Mouse (Mus musculus): ENCODE results near the gene Vangl2. TPM values are rescaled to one million over a fixed set of nuclear protein-coding genes. Genes with fewer than 3 reads are reported as not detected.
A peak's percentile ranks its signal among the peaks of the same experiment; 100 is the strongest.

Vangl2 gene
- polyA plus RNA-seq, 1 experiment from 2014 or later: 25.2 TPM

GRCm38 (mm10) chr1:172016660-172017516 lies 11.4 kb downstream of the Vangl2 start:
- Histone ChIP-seq H3K4me2 (peak overlapping the region; percentile 22), H3K4me1 (peaks cover 67% of the 10 kb centered on the region)

GRCm38 (mm10) chr1:172016031-172016430 lies 12.2 kb downstream of the Vangl2 start:
- no peak for ATAC-seq (ENCODE audit: insufficient number of reproducible peaks, insufficient read depth, low FRiP score, low TSS enrichment, low read depth)
- Histone ChIP-seq H3K4me3 (no peak overlapping the region), H3K9ac (0 out of 2 replicates have a peak overlapping the region, but pooled peaks have one; percentile 17), H3K4me2 (peak overlapping the region; percentile 22; the same call in 1 of the 2 replicates), H3K27me3 (no peaks in the 10 kb centered on the region), H3K36me3 (peaks cover 21% of the 10 kb centered on the region), H3K27ac (peak overlapping the region; percentile 83; the same call in 1 of the 2 replicates), H3K4me1 (peaks cover 62% of the 10 kb centered on the region), H3K9me3 (no peaks in the 10 kb centered on the region)
- WGBS: 82% methylated on average over 8 of the region's 8 CpGs

More at GRCm38 (mm10) chr1:172016660-172017516, 11.4 kb downstream of the Vangl2 start:
- no peaks in the 10 kb centered on the region for H3K9me3 ChIP-seq
- no peaks in the 10 kb centered on the region for H3K27me3 ChIP-seq
- H3K36me3 ChIP-seq: peaks cover 15% of the 10 kb centered on the region
- WGBS: 25% methylated on average over 6 of the region's 6 CpGs
- no peak overlapping the region for H3K4me3 ChIP-seq
- 0 out of 2 replicates have a peak, but pooled peaks have one; percentile 28 for ATAC-seq (ENCODE audit: insufficient number of reproducible peaks, insufficient read depth, low FRiP score, low TSS enrichment, low read depth)
- H3K9ac ChIP-seq: peak overlapping the region; percentile 17; the same call in 1 of the 2 replicates
- H3K27ac ChIP-seq: peak overlapping the region; percentile 83

GRCm38 (mm10) chr1:172015312-172015939 lies 12.8 kb downstream of the Vangl2 start:
- Histone ChIP-seq H3K4me1 (peaks cover 56% of the 10 kb centered on the region), H3K4me2 (no peak overlapping the region), H3K36me3 (peaks cover 27% of the 10 kb centered on the region), H3K4me3 (no peak overlapping the region), H3K27me3 (no peaks in the 10 kb centered on the region), H3K9me3 (no peaks in the 10 kb centered on the region), H3K9ac (no peak overlapping the region), H3K27ac (peak overlapping the region; percentile 83; the same call in 1 of the 2 replicates)
- 48% methylated on average over 9 of the region's 9 CpGs for WGBS
- ATAC-seq (ENCODE audit: insufficient number of reproducible peaks, insufficient read depth, low FRiP score, low TSS enrichment, low read depth): no peak

- H3K9ac ChIP-seq: no peak overlapping the region
- peaks cover 33% of the 10 kb centered on the region for H3K36me3 ChIP-seq
- 0 out of 2 replicates have a peak overlapping the region, but pooled peaks have one; percentile 83 for H3K27ac ChIP-seq
- H3K4me1 ChIP-seq: peaks cover 50% of the 10 kb centered on the region
- H3K9me3 ChIP-seq: no peaks in the 10 kb centered on the region
- WGBS: 77% methylated on average over 9 of the region's 9 CpGs
- no peak overlapping the region for H3K4me2 ChIP-seq
- H3K27me3 ChIP-seq: no peaks in the 10 kb centered on the region
- ATAC-seq (ENCODE audit: insufficient number of reproducible peaks, insufficient read depth, low FRiP score, low TSS enrichment, low read depth): no peak
- no peak overlapping the region for H3K4me3 ChIP-seq
Measured at GRCm38 (mm10) chr1:172014771-172015170, 13.5 kb downstream of the Vangl2 start.

GRCm38 (mm10) chr1:172012030-172012429 lies 16.2 kb downstream of the Vangl2 start:
- H3K4me2 ChIP-seq: no peak overlapping the region
- no peak overlapping the region for H3K4me3 ChIP-seq
- no peaks in the 10 kb centered on the region for H3K9me3 ChIP-seq
- H3K9ac ChIP-seq: no peak overlapping the region
- H3K4me1 ChIP-seq: peaks cover 24% of the 10 kb centered on the region
- peak overlapping the region; percentile 17; the same call in 1 of the 2 replicates for H3K27ac ChIP-seq
- H3K36me3 ChIP-seq: peaks cover 61% of the 10 kb centered on the region
- WGBS: 17% methylated on average over 5 of the region's 5 CpGs
- H3K27me3 ChIP-seq: no peaks in the 10 kb centered on the region
- ATAC-seq (ENCODE audit: insufficient number of reproducible peaks, insufficient read depth, low FRiP score, low TSS enrichment, low read depth): no peak

GRCm38 (mm10) chr1:172010042-172010824 lies 18.0 kb downstream of the Vangl2 start:
- WGBS: 89% methylated on average over 20 of the region's 20 CpGs

GRCm38 (mm10) chr1:172009406-172009805 lies 18.8 kb downstream of the Vangl2 start:
- WGBS: 93% methylated on average over 21 of the region's 21 CpGs
- Histone ChIP-seq H3K4me2 (no peak overlapping the region), H3K9ac (no peak overlapping the region), H3K27me3 (no peaks in the 10 kb centered on the region), H3K36me3 (peaks cover 87% of the 10 kb centered on the region), H3K27ac (no peak overlapping the region), H3K4me3 (no peak overlapping the region), H3K4me1 (no peaks in the 10 kb centered on the region), H3K9me3 (no peaks in the 10 kb centered on the region)
- ATAC-seq (ENCODE audit: insufficient number of reproducible peaks, insufficient read depth, low FRiP score, low TSS enrichment, low read depth): no peak

More at GRCm38 (mm10) chr1:172010042-172010824, 18.0 kb downstream of the Vangl2 start:
- Histone ChIP-seq H3K27me3 (no peaks in the 10 kb centered on the region), H3K36me3 (peaks cover 79% of the 10 kb centered on the region), H3K9ac (0 out of 2 replicates have a peak overlapping the region, but pooled peaks have one; percentile 3), H3K4me1 (peaks cover 6% of the 10 kb centered on the region), H3K27ac (no peak overlapping the region), H3K4me2 (no peak overlapping the region), H3K9me3 (no peaks in the 10 kb centered on the region), H3K4me3 (no peak overlapping the region)
- ATAC-seq (ENCODE audit: insufficient number of reproducible peaks, insufficient read depth, low FRiP score, low TSS enrichment, low read depth): no peak

- no peaks in the 10 kb centered on the region for H3K9me3 ChIP-seq
- peaks cover 95% of the 10 kb centered on the region for H3K36me3 ChIP-seq
- no peak overlapping the region for H3K4me2 ChIP-seq
- no peak overlapping the region for H3K27ac ChIP-seq
- H3K9ac ChIP-seq: no peak overlapping the region
- 86% methylated on average over 9 of the region's 9 CpGs for WGBS
- H3K27me3 ChIP-seq: no peaks in the 10 kb centered on the region
- H3K4me3 ChIP-seq: no peak overlapping the region
- H3K4me1 ChIP-seq: no peaks in the 10 kb centered on the region
- ATAC-seq (ENCODE audit: insufficient number of reproducible peaks, insufficient read depth, low FRiP score, low TSS enrichment, low read depth): no peak
Measured at GRCm38 (mm10) chr1:172008351-172008750, 19.9 kb downstream of the Vangl2 start.

- no peaks in the 10 kb centered on the region for H3K4me1 ChIP-seq
- no peaks in the 10 kb centered on the region for H3K9me3 ChIP-seq
- H3K4me2 ChIP-seq: no peak overlapping the region
- ATAC-seq (ENCODE audit: insufficient number of reproducible peaks, insufficient read depth, low FRiP score, low TSS enrichment, low read depth): no peak
- no peaks in the 10 kb centered on the region for H3K27me3 ChIP-seq
- no peak overlapping the region for H3K4me3 ChIP-seq
- H3K9ac ChIP-seq: no peak overlapping the region
- H3K27ac ChIP-seq: no peak overlapping the region
- WGBS: 95% methylated on average over 21 of the region's 21 CpGs
- peaks cover 95% of the 10 kb centered on the region for H3K36me3 ChIP-seq
Measured at GRCm38 (mm10) chr1:172007761-172008160, 20.5 kb downstream of the Vangl2 start.

- Histone ChIP-seq H3K4me2 (no peak overlapping the region), H3K27ac (peak overlapping the region; percentile 17; the same call in 1 of the 2 replicates), H3K4me3 (no peak overlapping the region), H3K27me3 (no peaks in the 10 kb centered on the region), H3K4me1 (no peaks in the 10 kb centered on the region), H3K9ac (0 out of 2 replicates have a peak overlapping the region, but pooled peaks have one; percentile 16), H3K9me3 (no peaks in the 10 kb centered on the region), H3K36me3 (peaks cover 54% of the 10 kb centered on the region)
- 35% methylated on average over 12 of the region's 12 CpGs for WGBS
- no peak; the same call in 1 of the 2 replicates for ATAC-seq (ENCODE audit: insufficient number of reproducible peaks, insufficient read depth, low FRiP score, low TSS enrichment, low read depth)
Measured at GRCm38 (mm10) chr1:172001665-172002064, 26.6 kb downstream of the Vangl2 start.

- no peak overlapping the region for H3K9ac ChIP-seq
- peaks cover 44% of the 10 kb centered on the region for H3K36me3 ChIP-seq
- no peaks in the 10 kb centered on the region for H3K9me3 ChIP-seq
- no peak overlapping the region for H3K4me3 ChIP-seq
- no peak overlapping the region for H3K4me2 ChIP-seq
- no peak for ATAC-seq (ENCODE audit: insufficient number of reproducible peaks, insufficient read depth, low FRiP score, low TSS enrichment, low read depth)
- 31% methylated on average over 3 of the region's 3 CpGs for WGBS
- no peak overlapping the region for H3K27ac ChIP-seq
- no peaks in the 10 kb centered on the region for H3K4me1 ChIP-seq
- no peaks in the 10 kb centered on the region for H3K27me3 ChIP-seq
Measured at GRCm38 (mm10) chr1:172000641-172001040, 27.6 kb downstream of the Vangl2 start.
